Mouse (Mus musculus): Measurements from ENCODE around the gene Fam47e.

GRCm38 (mm10) chr5:92511256-92511655 is 43.6 kb upstream of the Fam47e start:
- TF ChIP-seq MYC (IDR thresholded peaks at IDR 0.05; ENCODE audit: low read depth, low read length) (no peak), KAT2A (IDR thresholded peaks at IDR 0.05; ENCODE audit: insufficient replicate concordance, low read length) (no peak), ZC3H11A (IDR thresholded peaks at IDR 0.05; ENCODE audit: low read depth, low read length) (no peak), ZNF384 (IDR thresholded peaks at IDR 0.05; ENCODE audit: low read depth, low read length) (no peak), EP300 (IDR thresholded peaks at IDR 0.05; ENCODE audit: low read length) (no peak), CTCF (conservative IDR thresholded peaks at IDR 0.05 in 1 of 2, IDR thresholded peaks at IDR 0.05 in 1 of 2; ENCODE audit: low read depth in 2 of 2, low read length in 2 of 2) (no peak), CHD1 (IDR thresholded peaks at IDR 0.05; ENCODE audit: low read depth, low read length) (no peak), CHD2 (IDR thresholded peaks at IDR 0.05; ENCODE audit: low read length) (no peak), BHLHE40 (IDR thresholded peaks at IDR 0.05; ENCODE audit: low read depth, low read length) (no peak), POLR2A (IDR thresholded peaks at IDR 0.05; ENCODE audit: low read depth, low read length) (no peak), USF2 (conservative IDR thresholded peaks at IDR 0.05; ENCODE audit: low read depth, low read length) (no peak)
